Mouse (Mus musculus) liver, embryonic 13.5 days (tissue): ENCODE data around the gene Calhm5. TPM values are rescaled to one million over a fixed set of nuclear protein-coding genes. Genes with fewer than 3 reads are reported as not detected.
A peak's percentile ranks its signal among the peaks of the same experiment; 100 is the strongest.

Experiments
- ATAC-seq: fragments of 200-750 bp; cut with Nextera tagmentation; 2 replicates; pipeline ENCODE4 v1.8.0; 2017; ENCODE audit warnings: low read depth, mild to moderate bottlenecking, moderate number of reproducible peaks, moderate library complexity
- DNase-seq: peaks from one replicate; pipeline ENCODE4 v3.0.0; 2022
- H3K27ac ChIP-seq: fragments of 300-500 bp; sonication (generic); 2 replicates; pipeline ENCODE4 v1.5.1; 2015; ENCODE audit warnings: moderate library complexity, mild to moderate bottlenecking, inconsistent platforms
- H3K27me3 ChIP-seq: fragments of 300-500 bp; sonication (generic); 2 replicates; pipeline ENCODE4 v1.6.1; 2015; ENCODE audit warnings: mild to moderate bottlenecking, inconsistent platforms
- H3K36me3 ChIP-seq: fragments of 300-500 bp; sonication (generic); 2 replicates; pipeline ENCODE4 v1.6.1; 2015; ENCODE audit warnings: mild to moderate bottlenecking, inconsistent platforms
- H3K4me1 ChIP-seq: fragments of 300-500 bp; sonication (generic); replicated peaks from 2 replicates; pipeline ENCODE4 v1.6.1; 2015; ENCODE audit warnings: inconsistent platforms
- H3K4me2 ChIP-seq: fragments of 300-500 bp; sonication (generic); 2 replicates; pipeline ENCODE4 v1.6.1; 2015; ENCODE audit warnings: inconsistent platforms, mild to moderate bottlenecking, moderate library complexity
- H3K4me3 ChIP-seq: fragments of 300-500 bp; sonication (generic); replicated peaks from 2 replicates; pipeline ENCODE4 v1.5.1; 2015; ENCODE audit warnings: mild to moderate bottlenecking, inconsistent platforms
- H3K9ac ChIP-seq: fragments of 300-500 bp; sonication (generic); 2 replicates; pipeline ENCODE4 v1.6.1; 2015; ENCODE audit warnings: mild to moderate bottlenecking, inconsistent platforms
- H3K9me3 ChIP-seq: fragments of 300-500 bp; sonication (generic); replicated peaks from 2 replicates; pipeline ENCODE4 v1.6.1; 2016; ENCODE audit warnings: inconsistent platforms
- WGBS: fragments of 180-500 bp; shearing (Covaris S2); methylation state at CpG from one replicate; pipeline ENCODE4 v1.1.7; 2015; ENCODE audit not compliant: insufficient replicate concordance; 5-methylcytosine and 5-hydroxymethylcytosine counted together
- polyA plus RNA-seq: library from polyadenylated mRNA; unstranded; fragments of >200 nt; fragmentation: Nextera tagmentation; extraction: Ambion mirVana; gene quantifications from 2 replicates; pipeline ENCODE4 v1.2.1, GENCODE M21; 2015

Gene Calhm5
- polyA plus RNA-seq, 1 experiment from 2014 or later: 0.02 TPM

GRCm38 (mm10) chr10:34111964-34112738 is 15.8 kb upstream of the Calhm5 start:
- no peak for ATAC-seq
- H3K27me3 ChIP-seq: no peaks in the 10 kb centered on the region
- no peak overlapping the region for H3K9ac ChIP-seq
- H3K4me2 ChIP-seq: no peak overlapping the region
- no peak overlapping the region for H3K27ac ChIP-seq
- no peak for DNase-seq
- H3K36me3 ChIP-seq: no peaks in the 10 kb centered on the region
- H3K4me1 ChIP-seq: no peaks in the 10 kb centered on the region
- H3K9me3 ChIP-seq: no peaks in the 10 kb centered on the region
- no peak overlapping the region for H3K4me3 ChIP-seq
- 65% methylated on average over 4 of the region's 4 CpGs for WGBS

GRCm38 (mm10) chr10:34110863-34111465 is 14.6 kb upstream of the Calhm5 start:
- no peaks in the 10 kb centered on the region for H3K4me1 ChIP-seq
- no peaks in the 10 kb centered on the region for H3K27me3 ChIP-seq
- ATAC-seq (no peak), DNase-seq (no peak)
- no peak overlapping the region for H3K27ac ChIP-seq
- no peak overlapping the region for H3K9ac ChIP-seq
- H3K9me3 ChIP-seq: no peaks in the 10 kb centered on the region
- no peak overlapping the region for H3K4me3 ChIP-seq
- no peaks in the 10 kb centered on the region for H3K36me3 ChIP-seq
- no peak overlapping the region for H3K4me2 ChIP-seq
- WGBS: 60% methylated on average over 13 of the region's 13 CpGs

- 57% methylated on average over 12 of the region's 12 CpGs for WGBS
- Histone ChIP-seq H3K9ac (no peak overlapping the region), H3K9me3 (no peaks in the 10 kb centered on the region), H3K4me1 (0 out of 2 replicates have a peak, but pooled peaks cover 3% of the 10 kb centered on the region), H3K4me3 (no peak overlapping the region), H3K27ac (no peak overlapping the region), H3K4me2 (peak overlapping the region; percentile 18), H3K27me3 (no peaks in the 10 kb centered on the region), H3K36me3 (no peaks in the 10 kb centered on the region)
- no peak for ATAC-seq
- DNase-seq: no peak
Observed at GRCm38 (mm10) chr10:34095964-34096363, 355 bp downstream of the Calhm5 start.

- Histone ChIP-seq H3K27ac (no peak overlapping the region), H3K9ac (no peak overlapping the region), H3K36me3 (no peaks in the 10 kb centered on the region), H3K27me3 (no peaks in the 10 kb centered on the region), H3K9me3 (no peaks in the 10 kb centered on the region), H3K4me2 (no peak overlapping the region), H3K4me1 (0 out of 2 replicates have a peak, but pooled peaks cover 3% of the 10 kb centered on the region), H3K4me3 (no peak overlapping the region)
- DNase-seq (no peak), ATAC-seq (no peak)
- WGBS: 58% methylated on average over 2 of the region's 2 CpGs
Observed at GRCm38 (mm10) chr10:34095147-34095546, 1.2 kb downstream of the Calhm5 start.

DNA sequence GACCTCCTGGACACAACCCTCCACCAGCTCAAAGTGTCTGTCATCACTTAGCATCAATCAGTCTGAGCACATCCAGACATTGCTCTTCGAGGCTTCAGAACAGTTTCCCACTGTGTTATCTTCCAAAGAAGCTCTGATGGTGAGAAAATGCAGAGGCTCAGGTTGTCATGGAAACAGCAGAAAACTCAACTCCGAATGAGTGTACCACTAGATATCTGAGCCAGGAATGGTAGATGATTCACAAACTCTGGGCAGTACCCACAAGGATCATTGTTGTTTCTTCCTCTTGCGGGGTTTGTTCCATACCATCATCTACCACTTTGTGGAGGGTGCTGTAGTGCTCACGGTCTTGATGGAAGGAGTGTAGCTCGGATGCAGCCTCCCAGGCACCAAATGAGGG is 4.4 kb downstream of the Calhm5 start:
- no peaks in the 10 kb centered on the region for H3K36me3 ChIP-seq
- no peak overlapping the region for H3K4me2 ChIP-seq
- H3K27me3 ChIP-seq: no peaks in the 10 kb centered on the region
- DNase-seq (no peak), ATAC-seq (no peak)
- no peaks in the 10 kb centered on the region for H3K9me3 ChIP-seq
- 0 out of 2 replicates have a peak, but pooled peaks cover 3% of the 10 kb centered on the region for H3K4me1 ChIP-seq
- H3K9ac ChIP-seq: no peak overlapping the region
- H3K27ac ChIP-seq: no peak overlapping the region
- no peak overlapping the region for H3K4me3 ChIP-seq
- WGBS: 47% methylated on average over 5 of the region's 5 CpGs

DNA sequence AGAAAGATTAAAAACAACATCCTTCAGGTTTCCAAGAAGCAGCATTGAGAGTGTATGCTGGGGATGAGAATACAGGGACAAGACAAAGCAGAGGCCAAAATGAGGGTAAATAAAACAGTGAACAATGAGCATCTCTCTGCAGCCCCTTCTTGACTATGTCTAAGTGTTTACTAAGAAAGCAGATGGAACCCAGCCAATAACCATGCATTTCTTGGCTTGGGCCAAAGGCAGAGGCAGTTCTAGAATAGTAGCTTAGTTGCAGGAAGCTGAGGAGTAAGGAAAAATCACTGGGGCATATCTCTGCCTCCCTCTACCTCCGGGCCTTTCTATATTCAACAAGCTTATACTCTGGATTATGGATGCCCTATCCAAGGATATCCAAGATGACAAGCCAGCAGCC is 5.8 kb downstream of the Calhm5 start:
- WGBS: 56% methylated on average over 1 of the region's 1 CpGs

GRCm38 (mm10) chr10:34089517-34089916 is 6.8 kb downstream of the Calhm5 start:
- H3K4me3 ChIP-seq: no peak overlapping the region
- H3K9ac ChIP-seq: no peak overlapping the region
- no peak for DNase-seq
- WGBS: 26% methylated on average over 3 of the region's 3 CpGs
- no peaks in the 10 kb centered on the region for H3K36me3 ChIP-seq
- no peak overlapping the region for H3K4me2 ChIP-seq
- ATAC-seq: no peak
- H3K27me3 ChIP-seq: no peaks in the 10 kb centered on the region
- H3K4me1 ChIP-seq: no peaks in the 10 kb centered on the region
- no peaks in the 10 kb centered on the region for H3K9me3 ChIP-seq
- H3K27ac ChIP-seq: no peak overlapping the region

More for the DNA sequence above, 5.8 kb downstream of the Calhm5 start:
- Histone ChIP-seq H3K9ac (no peak overlapping the region), H3K27me3 (no peaks in the 10 kb centered on the region), H3K4me3 (no peak overlapping the region), H3K4me2 (no peak overlapping the region), H3K36me3 (no peaks in the 10 kb centered on the region), H3K9me3 (no peaks in the 10 kb centered on the region), H3K27ac (no peak overlapping the region), H3K4me1 (no peaks in the 10 kb centered on the region)
- ATAC-seq (no peak), DNase-seq (no peak)

- Histone ChIP-seq H3K4me3 (no peak overlapping the region), H3K9ac (no peak overlapping the region), H3K4me1 (no peaks in the 10 kb centered on the region), H3K9me3 (no peaks in the 10 kb centered on the region), H3K4me2 (no peak overlapping the region), H3K36me3 (no peaks in the 10 kb centered on the region), H3K27me3 (no peaks in the 10 kb centered on the region), H3K27ac (no peak overlapping the region)
- ATAC-seq (no peak), DNase-seq (no peak)
- WGBS: 60% methylated on average over 2 of the region's 2 CpGs
Observed at GRCm38 (mm10) chr10:34088515-34088914, 7.8 kb downstream of the Calhm5 start.

GRCm38 (mm10) chr10:34086514-34086913 is 9.8 kb downstream of the Calhm5 start:
- WGBS: 77% methylated on average over 1 of the region's 1 CpGs
- Histone ChIP-seq H3K27ac (no peak overlapping the region), H3K27me3 (no peaks in the 10 kb centered on the region), H3K36me3 (no peaks in the 10 kb centered on the region), H3K4me1 (no peaks in the 10 kb centered on the region), H3K9ac (no peak overlapping the region), H3K4me3 (no peak overlapping the region), H3K4me2 (no peak overlapping the region), H3K9me3 (no peaks in the 10 kb centered on the region)
- ATAC-seq (no peak), DNase-seq (no peak)

GRCm38 (mm10) chr10:34074522-34075200 is 21.7 kb downstream of the Calhm5 start:
- Histone ChIP-seq H3K9ac (no peak overlapping the region), H3K4me3 (no peak overlapping the region), H3K27ac (no peak overlapping the region), H3K4me2 (no peak overlapping the region), H3K9me3 (no peaks in the 10 kb centered on the region), H3K27me3 (no peaks in the 10 kb centered on the region), H3K36me3 (no peaks in the 10 kb centered on the region), H3K4me1 (no peaks in the 10 kb centered on the region)
- DNase-seq (no peak), ATAC-seq (no peak)
- WGBS: 64% methylated on average over 5 of the region's 5 CpGs

- Histone ChIP-seq H3K36me3 (no peaks in the 10 kb centered on the region), H3K4me2 (no peak overlapping the region), H3K27me3 (no peaks in the 10 kb centered on the region), H3K27ac (no peak overlapping the region), H3K4me1 (no peaks in the 10 kb centered on the region), H3K9ac (no peak overlapping the region), H3K9me3 (no peaks in the 10 kb centered on the region), H3K4me3 (no peak overlapping the region)
- 50% methylated on average over 2 of the region's 2 CpGs for WGBS
- ATAC-seq (no peak), DNase-seq (no peak)
Observed at GRCm38 (mm10) chr10:34071650-34072049, 24.7 kb downstream of the Calhm5 start.
